Mouse (Mus musculus) kidney, embryonic 16.5 days (tissue): Measurements from ENCODE around the gene Gpr85. TPM values are rescaled to one million over a fixed set of nuclear protein-coding genes. Genes with fewer than 3 reads are reported as not detected.

Experiments
- ATAC-seq: fragments of 200-750 bp; cut with Nextera tagmentation; 2 replicates; pipeline ENCODE4 v1.8.0; 2017; ENCODE audit warnings: moderate TSS enrichment; ENCODE audit not compliant: low FRiP score, low TSS enrichment
- H3K27ac ChIP-seq: fragments of 300-500 bp; sonication (generic); 2 replicates; pipeline ENCODE4 v1.5.1; 2014; ENCODE audit warnings: low read length
- H3K27me3 ChIP-seq: fragments of 300-500 bp; sonication (generic); 2 replicates; pipeline ENCODE4 v1.6.1; 2014; ENCODE audit warnings: low read length, control low read depth, mixed read lengths; ENCODE audit not compliant: insufficient read depth
- H3K36me3 ChIP-seq: fragments of 300-500 bp; sonication (generic); 2 replicates; pipeline ENCODE4 v1.6.1; 2014; ENCODE audit warnings: low read length, control low read depth, mixed read lengths; ENCODE audit not compliant: insufficient read depth
- H3K4me1 ChIP-seq: fragments of 300-500 bp; sonication (generic); 2 replicates; pipeline ENCODE4 v1.6.1; 2014; ENCODE audit warnings: low read length, control low read depth, mixed read lengths; ENCODE audit not compliant: insufficient read depth
- H3K4me2 ChIP-seq: fragments of 300-500 bp; sonication (generic); replicated peaks from 2 replicates; pipeline ENCODE4 v1.6.1; 2014; ENCODE audit warnings: low read depth, low read length
- H3K4me3 ChIP-seq: fragments of 300-500 bp; sonication (generic); 2 replicates; pipeline ENCODE4 v1.5.1; 2014; ENCODE audit warnings: mild to moderate bottlenecking, low read length
- H3K9ac ChIP-seq: fragments of 300-500 bp; sonication (generic); replicated peaks from 2 replicates; pipeline ENCODE4 v1.6.1; 2014; ENCODE audit warnings: low read length
- H3K9me3 ChIP-seq: fragments of 300-500 bp; sonication (generic); 2 replicates; pipeline ENCODE4 v1.6.1; 2016; ENCODE audit warnings: low read length, control low read depth
- WGBS: fragments of 180-500 bp; shearing (Covaris S2); extraction: QIAGEN DNeasy Blood & Tissue Kit; methylation state at CpG from one replicate; pipeline ENCODE4 v1.1.7; 2014; 5-methylcytosine and 5-hydroxymethylcytosine counted together
- polyA plus RNA-seq: library from polyadenylated mRNA; unstranded; fragments of >200 nt; fragmentation: Nextera tagmentation; extraction: Ambion mirVana; gene quantifications from 2 replicates; pipeline ENCODE4 v1.2.1, GENCODE M21; 2015

Gene Gpr85
- 1.3 and 1.7 TPM in 2 replicates for polyA plus RNA-seq

DNA sequence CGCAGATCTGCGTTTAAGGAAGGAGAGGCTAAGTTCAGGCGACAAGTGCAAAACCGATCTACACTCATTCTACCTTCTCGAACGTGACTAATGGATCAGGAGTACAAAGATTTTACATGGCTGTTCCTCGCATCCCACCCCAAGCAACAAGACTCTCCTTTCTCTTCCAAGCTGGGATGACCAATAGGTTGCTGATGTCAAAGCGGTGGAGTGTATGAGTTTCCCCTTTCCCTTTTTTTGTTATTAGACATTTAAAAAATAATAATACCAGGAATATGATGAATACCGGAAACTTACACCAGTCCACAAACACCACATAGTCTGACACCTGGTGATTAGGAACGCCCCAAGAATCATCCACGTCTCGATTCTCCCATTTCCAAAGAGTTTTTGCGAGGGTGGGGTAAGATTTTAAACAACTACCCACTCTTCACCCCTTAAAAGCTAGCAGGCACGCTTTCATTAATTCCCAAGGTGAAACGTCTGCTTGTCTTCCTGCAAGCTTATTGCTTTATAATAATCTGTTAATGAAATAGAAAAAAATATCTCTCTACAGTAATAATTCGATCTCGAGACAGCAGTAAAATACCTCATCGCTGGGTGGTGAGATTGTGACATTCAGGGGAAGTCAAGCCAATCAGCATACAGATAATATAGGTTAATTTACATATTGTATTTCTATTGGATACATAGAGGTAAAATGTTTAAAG lies at the start of gene Gpr85:
Gene Gpr85, minus strand, starts transcription at position 598 of the 710 bp plus-strand sequence.
- peak within 1 kb of the TSS; percentile 92 for H3K4me2 ChIP-seq
- H3K4me1 ChIP-seq: no peaks in the 10 kb centered on the region
- 44% methylated on average over 18 of the region's 18 CpGs for WGBS
- H3K27me3 ChIP-seq: peaks cover 15% of the 10 kb centered on the region
- peak within 1 kb of the TSS; percentile 59 for H3K4me3 ChIP-seq
- H3K9ac ChIP-seq: peak within 1 kb of the TSS; percentile 84
- no peaks in the 10 kb centered on the region for H3K36me3 ChIP-seq
- H3K27ac ChIP-seq: no peak within 1 kb of the TSS
- H3K9me3 ChIP-seq: no peaks in the 10 kb centered on the region
- no peak for ATAC-seq

DNA sequence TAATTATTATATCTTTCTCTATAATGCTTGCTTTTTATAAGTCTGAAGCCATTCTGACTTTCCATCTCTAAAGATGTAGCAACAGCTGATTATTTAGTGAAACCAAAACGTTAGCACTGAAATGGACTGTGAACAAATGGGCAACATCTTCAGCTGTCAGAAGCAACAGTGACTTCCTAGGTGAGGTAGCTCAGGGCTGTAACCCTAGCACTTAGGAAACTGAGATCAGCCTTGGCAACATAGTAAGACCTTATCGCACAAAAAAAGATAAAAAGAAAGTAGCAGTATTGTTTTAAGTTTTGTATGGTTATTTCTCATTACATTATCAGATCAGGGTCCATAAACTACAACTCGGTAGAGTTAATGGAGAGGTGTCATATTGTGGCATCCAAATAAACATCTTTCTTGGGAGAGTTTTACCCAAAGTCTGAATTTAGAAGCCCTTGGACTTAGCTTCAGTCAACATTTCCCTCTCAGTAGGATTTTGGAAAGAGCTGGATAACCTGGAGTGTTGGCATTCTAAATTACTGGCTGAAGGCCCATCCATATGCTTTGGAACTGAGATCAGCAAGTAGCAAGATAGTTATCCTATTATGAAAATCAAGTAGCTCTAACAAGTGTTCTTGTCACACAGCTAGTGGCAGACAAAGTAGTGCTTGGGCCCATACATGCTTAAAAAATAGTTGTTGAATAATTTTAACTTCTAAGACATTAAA lies 45.3 kb upstream of the Gpr85 start:
- no peaks in the 10 kb centered on the region for H3K36me3 ChIP-seq
- H3K9me3 ChIP-seq: no peaks in the 10 kb centered on the region
- H3K4me1 ChIP-seq: no peaks in the 10 kb centered on the region
- no peak overlapping the region for H3K4me3 ChIP-seq
- H3K27ac ChIP-seq: no peak overlapping the region
- ATAC-seq: no peak
- no peaks in the 10 kb centered on the region for H3K27me3 ChIP-seq
- WGBS: 79% methylated on average over 3 of the region's 3 CpGs
- H3K4me2 ChIP-seq: no peak overlapping the region
- H3K9ac ChIP-seq: no peak overlapping the region

GRCm38 (mm10) chr6:13882919-13883318 lies 43.2 kb upstream of the Gpr85 start:
- Histone ChIP-seq H3K9me3 (no peaks in the 10 kb centered on the region), H3K36me3 (no peaks in the 10 kb centered on the region), H3K4me3 (no peak overlapping the region), H3K27me3 (no peaks in the 10 kb centered on the region), H3K4me1 (no peaks in the 10 kb centered on the region), H3K27ac (no peak overlapping the region), H3K9ac (no peak overlapping the region), H3K4me2 (no peak overlapping the region)
- no peak for ATAC-seq

DNA sequence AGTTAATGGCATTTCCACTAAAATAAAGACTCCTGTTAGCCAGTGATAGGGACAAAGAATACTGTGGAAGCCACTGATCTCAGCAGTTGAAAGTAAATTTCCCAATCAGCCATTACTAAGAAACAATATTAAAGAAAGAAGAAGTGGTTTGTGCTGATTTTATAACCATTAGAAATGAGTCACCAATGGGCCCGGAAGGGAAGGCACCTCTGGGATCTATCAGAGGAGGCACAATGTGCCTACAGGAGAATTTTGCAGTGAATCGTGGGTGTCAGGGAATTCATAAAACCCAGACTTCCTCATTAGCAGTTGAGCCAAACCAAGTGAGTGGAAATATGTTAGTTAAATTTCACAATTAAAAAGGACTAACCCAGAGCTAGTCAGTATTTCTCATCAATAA lies 34.2 kb upstream of the Gpr85 start:
- no peaks in the 10 kb centered on the region for H3K27me3 ChIP-seq
- H3K4me2 ChIP-seq: no peak overlapping the region
- H3K4me3 ChIP-seq: no peak overlapping the region
- peaks cover 9% of the 10 kb centered on the region; the same call in 1 of the 2 replicates for H3K4me1 ChIP-seq
- no peak overlapping the region for H3K27ac ChIP-seq
- no peaks in the 10 kb centered on the region for H3K36me3 ChIP-seq
- no peak overlapping the region for H3K9ac ChIP-seq
- no peaks in the 10 kb centered on the region for H3K9me3 ChIP-seq
- WGBS: 92% methylated on average over 2 of the region's 2 CpGs
- no peak for ATAC-seq

DNA sequence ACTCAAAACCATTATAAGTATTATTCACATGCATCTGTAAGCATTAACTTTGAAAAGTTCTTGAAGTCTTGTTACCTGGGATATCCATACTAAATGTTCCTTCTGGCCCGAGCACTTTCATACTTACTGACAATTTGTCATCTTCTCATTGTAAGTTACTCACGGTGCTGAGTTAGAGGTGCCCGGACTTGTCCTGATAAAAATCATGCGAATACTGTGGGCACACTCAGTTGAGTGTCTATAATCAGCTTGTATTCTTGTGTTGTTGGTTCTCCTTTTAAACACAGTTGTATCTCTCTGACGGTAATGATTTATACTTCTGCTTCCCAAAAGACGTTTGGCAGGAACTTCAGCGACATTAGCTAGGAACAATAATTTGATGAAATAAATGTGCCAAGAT lies 32.3 kb upstream of the Gpr85 start:
- H3K4me2 ChIP-seq: peak overlapping the region; percentile 52
- no peak for ATAC-seq
- H3K27me3 ChIP-seq: no peaks in the 10 kb centered on the region
- H3K9me3 ChIP-seq: no peaks in the 10 kb centered on the region
- H3K9ac ChIP-seq: no peak overlapping the region
- WGBS: 38% methylated on average over 7 of the region's 7 CpGs
- H3K4me3 ChIP-seq: peak overlapping the region; percentile 18
- H3K4me1 ChIP-seq: peaks cover 9% of the 10 kb centered on the region; the same call in 1 of the 2 replicates
- no peaks in the 10 kb centered on the region for H3K36me3 ChIP-seq
- peak overlapping the region; percentile 18; the same call in 1 of the 2 replicates for H3K27ac ChIP-seq

DNA sequence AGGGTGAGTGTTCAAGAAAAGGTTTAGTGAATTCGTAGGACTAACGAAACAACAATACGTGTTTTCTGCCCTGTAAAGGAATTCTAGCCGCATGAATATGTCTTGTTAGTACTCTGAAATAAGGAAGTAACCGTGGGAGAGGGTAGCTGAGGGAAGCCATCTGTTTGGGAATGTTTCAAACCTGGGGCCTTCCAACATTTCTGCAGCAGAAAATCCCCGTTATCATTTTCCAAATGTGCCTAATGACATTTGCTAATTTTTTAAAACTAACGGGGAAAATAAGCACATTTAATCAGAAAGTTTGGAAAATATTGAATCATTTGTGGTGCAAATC lies 31.9 kb upstream of the Gpr85 start:
- H3K27ac ChIP-seq: peak overlapping the region; percentile 92
- peak; percentile 79 for ATAC-seq
- peak overlapping the region; percentile 52 for H3K4me2 ChIP-seq
- no peaks in the 10 kb centered on the region for H3K36me3 ChIP-seq
- peak overlapping the region; percentile 77 for H3K4me3 ChIP-seq
- H3K9ac ChIP-seq: peak overlapping the region; percentile 82
- no peaks in the 10 kb centered on the region for H3K27me3 ChIP-seq
- peaks cover 9% of the 10 kb centered on the region; the same call in 1 of the 2 replicates for H3K4me1 ChIP-seq
- 2% methylated on average over 7 of the region's 7 CpGs for WGBS
- no peaks in the 10 kb centered on the region for H3K9me3 ChIP-seq

GRCm38 (mm10) chr6:13870919-13871624 lies 31.3 kb upstream of the Gpr85 start, which contains the start of gene 2610001J05Rik:
TSS of gene 2610001J05Rik (minus strand) at chr6:13871518.
- Histone ChIP-seq H3K4me3 (peak within 1 kb of the TSS; percentile 77), H3K36me3 (no peaks in the 10 kb centered on the region), H3K27me3 (no peaks in the 10 kb centered on the region), H3K9me3 (no peaks in the 10 kb centered on the region), H3K4me2 (peak within 1 kb of the TSS; percentile 60), H3K9ac (peak within 1 kb of the TSS; percentile 82), H3K4me1 (peaks cover 9% of the 10 kb centered on the region; the same call in 1 of the 2 replicates), H3K27ac (peak within 1 kb of the TSS; percentile 92)
- ATAC-seq: peak; percentile 100
- WGBS: under 1% methylated on average over 19 of the region's 19 CpGs

DNA sequence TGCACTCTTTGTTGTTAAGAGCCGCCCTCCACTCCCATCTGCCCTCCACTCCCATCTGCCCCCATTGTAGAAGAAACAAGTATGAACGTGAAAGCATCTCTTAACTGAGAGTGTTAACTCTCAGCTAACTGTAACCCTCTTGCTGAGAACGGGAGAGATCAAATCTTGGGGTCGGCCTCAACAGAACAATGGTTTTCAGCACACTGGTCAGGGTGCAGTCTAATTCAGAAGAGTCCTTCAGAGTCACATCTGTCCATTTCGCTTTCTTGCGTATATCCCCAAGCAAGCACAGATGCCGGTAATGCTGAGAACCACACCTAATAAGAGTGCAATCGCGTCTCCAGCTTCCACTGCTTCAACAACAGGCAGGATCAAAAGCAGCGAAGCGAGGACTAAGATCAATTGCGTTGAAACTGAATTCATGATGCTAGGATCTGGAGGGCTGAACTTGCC lies 30.6 kb upstream of the Gpr85 start:
- Histone ChIP-seq H3K27ac (no peak overlapping the region), H3K9ac (peak overlapping the region; percentile 37), H3K36me3 (no peaks in the 10 kb centered on the region), H3K4me2 (peak overlapping the region; percentile 60), H3K4me1 (peaks cover 9% of the 10 kb centered on the region; the same call in 1 of the 2 replicates), H3K4me3 (peak overlapping the region; percentile 34), H3K27me3 (no peaks in the 10 kb centered on the region), H3K9me3 (no peaks in the 10 kb centered on the region)
- no peak for ATAC-seq
- WGBS: 32% methylated on average over 12 of the region's 12 CpGs

DNA sequence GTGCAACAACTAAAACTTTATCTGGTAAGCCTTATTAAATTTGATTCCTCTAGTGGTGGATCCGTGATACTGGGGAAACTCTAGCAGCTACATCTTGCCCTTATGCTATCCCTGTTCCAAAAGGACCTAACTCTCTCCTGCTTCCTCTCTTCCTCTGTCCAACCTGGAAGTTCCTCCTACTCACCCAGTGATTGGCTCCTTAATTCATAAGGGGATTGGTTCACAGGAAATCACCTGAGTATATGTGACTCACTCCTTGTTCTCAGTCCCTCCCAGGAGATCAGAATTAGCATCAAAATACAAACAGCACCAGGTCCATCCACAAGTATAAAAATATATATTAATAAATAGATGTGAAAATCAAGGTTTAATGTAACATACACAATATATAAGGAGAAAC lies 20.9 kb upstream of the Gpr85 start:
- H3K4me3 ChIP-seq: no peak overlapping the region
- no peaks in the 10 kb centered on the region for H3K27me3 ChIP-seq
- H3K27ac ChIP-seq: no peak overlapping the region
- H3K36me3 ChIP-seq: no peaks in the 10 kb centered on the region
- no peak overlapping the region for H3K4me2 ChIP-seq
- H3K9me3 ChIP-seq: no peaks in the 10 kb centered on the region
- no peak overlapping the region for H3K9ac ChIP-seq
- ATAC-seq: no peak
- no peaks in the 10 kb centered on the region for H3K4me1 ChIP-seq
- WGBS: 83% methylated on average over 1 of the region's 1 CpGs
